Mouse (Mus musculus): ENCODE results near the gene Pnpla1.

DNA sequence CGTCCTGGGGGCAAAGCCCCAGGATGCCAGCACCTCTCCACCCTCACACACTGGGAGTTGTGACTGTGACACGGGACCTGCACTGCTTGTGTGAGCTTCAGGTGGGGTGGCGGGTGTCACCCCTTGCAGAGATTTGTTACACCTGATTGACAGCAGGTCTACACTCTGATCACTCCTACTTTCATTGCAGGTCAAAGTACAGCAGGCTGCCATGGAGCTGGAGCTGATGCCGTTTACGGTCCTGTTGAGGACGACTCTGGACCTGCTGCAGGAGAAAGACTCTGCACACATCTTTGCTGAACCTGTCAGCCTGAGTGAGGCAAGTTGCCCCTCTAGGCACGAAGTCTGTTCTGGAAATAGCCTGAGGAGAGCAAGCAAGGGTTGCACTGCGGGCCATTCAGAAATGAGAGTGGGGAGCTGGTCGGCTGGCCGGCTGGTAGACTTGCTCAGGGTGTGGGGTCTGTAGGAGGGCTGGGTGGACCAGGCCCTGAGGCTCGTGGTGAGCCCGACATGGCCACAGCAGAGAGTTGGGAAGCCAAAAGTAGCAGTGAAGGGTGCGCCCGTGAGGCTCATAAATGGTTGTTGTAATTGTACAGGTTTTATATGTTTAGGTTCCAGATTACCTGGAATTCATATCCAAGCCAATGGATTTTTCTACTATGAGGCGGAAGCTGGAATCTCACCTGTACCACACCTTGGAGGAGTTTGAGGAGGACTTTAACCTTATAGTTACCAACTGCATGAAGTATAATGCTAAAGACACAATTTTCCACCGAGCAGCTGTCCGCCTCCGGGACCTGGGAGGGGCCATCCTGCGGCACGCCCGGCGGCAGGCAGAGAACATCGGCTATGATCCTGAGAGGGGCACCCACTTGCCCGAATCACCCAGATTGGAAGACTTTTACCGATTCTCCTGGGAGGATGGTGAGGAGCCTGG lies 41.1 kb upstream of the Pnpla1 start:
- TF ChIP-seq CTCF (IDR thresholded peaks at IDR 0.05; ENCODE audit: borderline replicate concordance, extremely low read depth, insufficient read depth, insufficient read length) = no peak
- TF ChIP-seq POLR2A (IDR thresholded peaks at IDR 0.05; ENCODE audit: borderline replicate concordance, extremely low read depth, insufficient read depth, insufficient read length, poor library complexity, severe bottlenecking) = no peak

All from brain, embryonic 14.5 days (tissue).